25 mouse cellular contexts compared by ENCODE assay signal in genomic region chr14:20128162-20128561, GRCm38 (mm10).
"Had no signal": no experiment of that assay in that cellular context is flagged by ENCODE, and none has a peak within 500 bp of the region (broad histone marks: within the 10 kb centered on the region; RNA-seq: fewer than 3 reads in every experiment).

No protein-coding gene starts in this region.

- ATAC-seq: lung, postnatal 0 days; midbrain, embryonic 15.5 days had no signal

- H3K4me3 ChIP-seq: left cerebral cortex, adult 2 months; limb, embryonic 12.5 days; limb, embryonic 15.5 days; midbrain, embryonic 12.5 days; midbrain, embryonic 15.5 days; neural tube, embryonic 12.5 days; neural tube, embryonic 15.5 days; stomach, embryonic 15.5 days had no signal

- H3K27ac ChIP-seq: kidney, postnatal 0 days; left cerebral cortex, adult 2 months; limb, embryonic 12.5 days; limb, embryonic 15.5 days; liver, embryonic 14.5 days; macrophage; midbrain, embryonic 12.5 days; midbrain, embryonic 15.5 days; neural tube, embryonic 12.5 days; neural tube, embryonic 15.5 days; stomach, embryonic 15.5 days had no signal

- H3K27me3 ChIP-seq: limb, embryonic 12.5 days; limb, embryonic 15.5 days; midbrain, embryonic 12.5 days; midbrain, embryonic 15.5 days; neural tube, embryonic 12.5 days; neural tube, embryonic 15.5 days; stomach, embryonic 15.5 days had no signal

- H3K36me3 ChIP-seq: limb, embryonic 12.5 days; limb, embryonic 15.5 days; midbrain, embryonic 12.5 days; midbrain, embryonic 15.5 days; neural tube, embryonic 12.5 days; neural tube, embryonic 15.5 days; stomach, embryonic 15.5 days had no signal

- H3K9me3 ChIP-seq: limb, embryonic 15.5 days; midbrain, embryonic 12.5 days; midbrain, embryonic 15.5 days; neural tube, embryonic 12.5 days; neural tube, embryonic 15.5 days; stomach, embryonic 15.5 days had no signal

- H3K4me2 ChIP-seq: limb, embryonic 12.5 days; limb, embryonic 15.5 days; liver, embryonic 11.5 days; lung, embryonic 14.5 days; midbrain, embryonic 12.5 days; midbrain, embryonic 15.5 days; neural tube, embryonic 12.5 days; neural tube, embryonic 15.5 days; stomach, embryonic 15.5 days had no signal

- H3K4me1 ChIP-seq: limb, embryonic 12.5 days; limb, embryonic 15.5 days; midbrain, embryonic 12.5 days; midbrain, embryonic 15.5 days; neural tube, embryonic 12.5 days; neural tube, embryonic 15.5 days; stomach, embryonic 15.5 days had no signal

- H3K9ac ChIP-seq: limb, embryonic 12.5 days; limb, embryonic 15.5 days; liver, embryonic 14.5 days; liver, postnatal 0 days; lung, embryonic 14.5 days; midbrain, embryonic 12.5 days; midbrain, embryonic 15.5 days; neural tube, embryonic 12.5 days; neural tube, embryonic 15.5 days; stomach, embryonic 15.5 days had no signal

- DNase-seq: kidney, adult 2 months; kidney, postnatal 36 days; layer of hippocampus, postnatal 36 days; liver, postnatal 0 days; lung, embryonic 14.5 days; right cerebral cortex, adult 18-20 months; right cerebral cortex, postnatal 14 days; right cerebral cortex, postnatal 4 days; spleen, adult 18-20 months; thymus, adult 2 months; thymus, postnatal 14 days; thymus, postnatal 4 days had no signal
